Mouse (Mus musculus) bone marrow, adult 2 months (tissue): Measurements from ENCODE around the gene Cnpy4.

Experiments
- CTCF ChIP-seq: fragments of 200-500 bp; IDR thresholded peaks from 2 replicates; pipeline ENCODE4 v1.5.1; 2011; ENCODE audit warnings: low read length, control low read depth; ENCODE audit not compliant: control insufficient read depth, insufficient read depth
- POLR2A ChIP-seq: fragments of 200-500 bp; IDR thresholded peaks from 2 replicates; pipeline ENCODE4 v1.6.1; 2011; ENCODE audit warnings: low read depth, mild to moderate bottlenecking, control low read depth, low read length, borderline replicate concordance; ENCODE audit not compliant: control insufficient read depth

GRCm38 (mm10) chr5:138155443-138155976 is 31.8 kb upstream of the Cnpy4 start, which contains the start of gene Zfp113:
- TF ChIP-seq POLR2A (peak; percentile 51; the same call in 1 of the 2 replicates), CTCF (peak; percentile 97)
